Mouse (Mus musculus): ENCODE results near the gene Car15.

Gene Car15

DNA sequence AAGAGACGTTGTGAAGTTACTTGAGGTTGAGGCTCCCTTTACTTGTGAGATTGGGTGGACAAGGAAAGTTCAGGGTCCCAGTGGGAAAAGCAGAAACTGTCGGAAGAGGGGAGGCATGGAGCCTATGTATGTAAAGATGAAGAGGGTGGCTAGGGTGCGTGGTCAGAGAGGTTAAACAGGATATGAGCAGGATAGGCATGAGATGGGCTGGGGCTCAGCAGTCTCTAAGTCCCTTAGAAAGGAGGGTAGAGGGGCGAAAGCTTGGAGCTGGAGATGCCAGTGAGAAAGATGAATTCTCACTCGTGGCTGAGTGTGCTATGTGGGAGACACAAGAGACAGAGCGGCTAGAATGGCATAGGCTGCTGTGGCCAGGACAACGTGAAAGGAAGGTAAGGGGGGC is 5.3 kb downstream of the Car15 start, which contains the start of gene B830017H08Rik:
Gene B830017H08Rik, plus strand, starts transcription at position 301 of the 400 bp plus-strand sequence.
- no peak for DNase-seq

DNA sequence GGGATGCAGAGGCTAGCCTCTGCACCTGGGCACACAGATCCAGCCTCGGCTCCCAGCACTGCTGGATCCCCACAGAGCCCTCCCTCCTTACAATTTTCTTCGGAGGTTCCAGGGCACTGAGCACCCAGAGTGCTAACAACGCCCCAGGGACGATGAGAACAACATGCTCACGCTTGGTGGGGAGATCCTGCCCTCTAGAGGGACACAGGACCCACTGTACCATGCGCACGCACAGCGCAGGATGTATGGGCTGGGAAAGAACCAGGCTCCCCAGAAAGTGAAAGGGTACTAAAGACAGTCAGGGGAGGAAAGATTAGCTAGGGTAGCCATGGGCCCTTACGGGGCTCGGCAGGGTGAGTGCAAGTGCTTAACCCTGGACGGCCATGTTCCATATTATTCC is 6.4 kb downstream of the Car15 start:
- DNase-seq: no peak

DNA sequence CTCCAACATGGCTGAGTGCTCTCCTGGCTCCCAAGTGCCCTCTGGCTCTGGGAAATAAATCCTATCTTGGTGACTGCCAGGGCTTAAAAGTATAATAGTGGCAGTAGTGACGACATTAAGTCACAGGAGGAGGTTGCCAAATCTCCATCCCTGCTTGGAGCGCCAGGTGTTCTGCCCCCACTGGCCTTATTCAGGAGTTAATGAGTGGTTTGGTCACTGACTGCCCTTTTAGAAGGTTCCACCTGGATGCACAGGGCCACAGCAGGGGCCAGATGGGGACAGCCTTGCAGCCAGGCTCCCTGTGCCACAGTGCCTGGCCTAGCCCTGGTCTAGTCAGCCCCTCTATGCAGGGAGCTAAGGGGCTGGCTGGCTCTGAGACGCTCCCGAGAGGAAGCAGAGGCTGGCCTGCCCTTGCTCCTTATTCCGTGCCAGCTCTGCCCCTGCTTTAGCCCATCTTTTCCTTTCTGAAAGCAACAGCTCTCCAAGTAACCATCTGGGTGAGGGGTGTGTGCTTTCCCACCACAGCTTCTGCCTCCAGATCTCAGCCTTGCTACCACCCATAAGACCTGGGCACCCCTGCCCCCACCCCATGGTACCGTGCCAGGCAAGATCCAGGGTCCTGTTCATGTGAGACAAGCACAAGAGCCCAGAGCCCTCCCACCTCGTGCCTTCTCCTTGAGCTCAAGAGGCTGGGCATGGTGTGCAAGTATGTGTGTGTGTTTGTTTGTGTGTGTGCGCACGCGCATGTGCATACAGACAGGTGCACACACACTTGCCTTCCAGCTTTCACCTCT is 7.6 kb downstream of the Car15 start:
- DNase-seq: no peak

DNA sequence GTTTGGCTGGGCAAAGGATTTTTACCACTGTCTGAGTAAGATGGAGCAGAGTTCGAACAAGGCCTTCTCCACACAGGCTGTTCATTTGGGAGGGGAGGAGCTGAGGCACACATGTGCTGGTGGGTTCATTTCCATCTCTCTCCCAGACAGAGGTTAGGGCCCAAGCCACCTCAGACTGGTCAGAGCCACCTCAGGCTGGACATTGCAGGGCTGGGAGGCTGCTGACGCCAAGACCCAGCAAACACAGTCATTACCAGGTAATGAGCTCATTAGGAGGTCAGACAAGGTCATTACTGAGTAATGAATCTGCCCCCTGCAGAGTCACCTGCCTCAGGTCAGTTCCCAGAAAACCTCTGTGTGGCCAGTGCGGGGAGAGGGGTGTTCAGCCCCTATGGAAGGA is 9.3 kb downstream of the Car15 start:
- no peak for DNase-seq

DNA sequence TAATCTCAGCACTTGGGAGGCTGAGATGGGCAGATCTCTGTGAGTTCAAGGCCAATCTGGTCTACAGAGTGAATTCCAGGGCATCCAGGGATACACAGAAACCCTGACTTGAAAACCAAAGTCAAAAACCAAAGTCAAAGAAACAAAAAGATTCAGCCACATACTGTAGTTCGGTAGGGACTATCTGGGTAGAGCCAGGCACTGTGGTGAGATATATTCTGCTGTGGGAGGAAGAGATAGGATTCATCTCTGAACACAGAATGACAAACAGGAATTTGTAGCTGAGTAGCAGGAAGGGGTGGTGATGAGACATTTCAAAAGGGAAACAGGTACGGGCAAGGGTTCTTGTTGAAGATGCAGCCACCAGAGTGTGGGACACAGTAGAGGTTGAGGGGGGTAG is 9.9 kb downstream of the Car15 start:
- no peak for DNase-seq

DNA sequence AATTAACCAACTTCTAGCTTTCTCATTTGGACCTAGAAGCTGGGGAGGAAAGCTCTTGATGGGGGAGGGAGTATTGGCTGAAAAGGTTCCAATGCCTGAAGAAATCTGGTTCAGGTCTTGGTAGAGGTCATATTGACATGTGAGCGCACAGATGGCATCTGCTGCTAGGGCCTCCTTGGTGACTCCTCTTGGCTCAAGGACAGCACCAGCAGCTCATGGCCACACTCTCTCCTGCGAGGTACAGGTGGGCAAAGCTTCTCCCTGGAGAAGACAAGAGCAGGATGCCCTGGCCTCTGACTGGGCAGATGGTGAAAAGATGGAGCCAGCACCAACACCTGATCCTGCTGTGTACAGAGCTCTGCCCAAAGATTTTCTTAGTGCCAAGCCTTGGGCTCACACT is 11.7 kb downstream of the Car15 start:
- DNase-seq: no peak

DNA sequence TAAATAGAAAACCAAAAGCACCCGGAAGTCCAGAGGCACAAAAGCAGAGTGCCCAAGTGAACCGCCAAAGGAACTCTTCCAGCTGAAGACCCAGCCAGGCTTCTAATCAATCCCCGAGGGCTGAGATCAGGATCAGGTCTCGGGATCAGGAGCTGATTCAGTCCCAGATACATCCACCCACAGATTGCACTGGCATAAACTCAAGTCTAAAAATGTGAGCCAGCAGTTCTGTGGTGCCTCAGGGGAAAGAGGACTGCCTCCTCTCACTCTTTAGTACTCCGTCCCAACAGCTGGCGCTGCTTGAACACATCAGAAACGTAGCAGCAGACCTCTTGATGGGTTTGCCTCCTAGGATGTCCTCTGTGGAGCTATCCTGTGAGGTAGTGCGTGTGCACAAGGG is 21.6 kb downstream of the Car15 start:
- DNase-seq: no peak

DNA sequence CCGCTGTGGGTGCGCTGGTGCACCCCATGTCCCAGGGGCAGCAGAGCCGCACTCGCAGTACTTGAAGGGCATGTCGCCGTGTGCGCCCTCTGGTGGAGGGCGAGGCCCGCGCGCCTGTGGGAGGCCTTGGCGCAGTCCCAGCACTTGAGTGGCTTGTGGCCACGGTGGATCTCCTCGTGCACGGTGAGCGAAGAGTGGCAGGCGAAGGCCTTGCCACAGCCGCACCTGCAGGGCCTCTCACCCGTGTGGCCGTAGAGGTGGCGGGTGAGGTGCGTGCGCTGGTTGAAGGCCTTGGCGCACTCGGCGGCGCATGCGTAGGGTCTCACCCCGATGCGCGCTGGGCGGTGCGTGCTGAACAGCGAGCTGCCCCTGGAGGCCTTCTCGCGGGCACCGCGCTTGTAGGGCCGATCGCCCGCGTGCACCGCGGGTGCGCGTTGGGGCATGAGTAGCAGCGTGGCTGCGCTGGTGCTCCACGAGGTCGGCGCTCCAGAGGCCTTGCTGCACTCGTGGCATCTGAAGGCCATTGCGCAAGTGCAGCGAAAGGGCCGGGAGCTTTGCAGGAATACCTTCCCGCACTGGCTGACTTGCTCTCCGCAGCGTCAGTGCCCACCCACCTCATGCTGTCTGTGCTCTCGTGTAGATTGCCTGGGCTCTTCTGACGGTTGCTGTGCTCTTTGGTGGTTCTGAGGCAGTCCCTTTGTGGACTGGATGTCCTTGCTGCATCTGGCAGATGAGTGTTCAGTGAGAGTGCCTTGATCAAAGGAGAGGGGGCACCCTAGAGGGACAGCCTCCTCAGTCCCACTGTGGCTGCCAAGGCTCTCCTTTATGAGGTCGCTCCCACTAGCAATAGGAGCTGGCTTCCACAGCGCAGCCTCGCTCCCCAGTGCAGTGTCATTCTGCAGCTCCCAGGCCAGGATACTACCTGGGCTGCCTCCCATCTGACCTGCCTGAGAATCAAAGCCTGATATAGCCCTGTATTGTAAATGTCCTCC is 22.5 kb downstream of the Car15 start:
- peak; percentile 52 for DNase-seq

DNA sequence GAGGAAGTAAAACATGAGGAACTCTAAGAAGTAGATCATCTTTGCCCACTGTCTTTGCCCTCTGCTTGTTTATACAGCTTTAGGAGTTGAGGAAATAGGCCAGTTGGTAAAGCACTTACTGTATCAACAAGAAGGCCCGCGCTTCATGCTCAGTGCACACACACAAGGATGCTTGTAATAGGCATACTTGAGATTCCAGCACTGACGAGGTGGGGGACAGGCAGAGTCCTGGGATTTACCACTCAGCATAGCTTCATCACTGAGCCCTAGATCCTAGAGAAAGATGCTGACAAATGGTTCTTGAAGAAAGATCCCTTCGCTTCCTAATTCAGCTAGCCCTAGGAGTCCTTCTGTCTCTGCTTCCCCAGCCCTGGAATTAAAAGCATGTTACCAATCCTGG is 25.0 kb downstream of the Car15 start:
- DNase-seq: no peak

DNA sequence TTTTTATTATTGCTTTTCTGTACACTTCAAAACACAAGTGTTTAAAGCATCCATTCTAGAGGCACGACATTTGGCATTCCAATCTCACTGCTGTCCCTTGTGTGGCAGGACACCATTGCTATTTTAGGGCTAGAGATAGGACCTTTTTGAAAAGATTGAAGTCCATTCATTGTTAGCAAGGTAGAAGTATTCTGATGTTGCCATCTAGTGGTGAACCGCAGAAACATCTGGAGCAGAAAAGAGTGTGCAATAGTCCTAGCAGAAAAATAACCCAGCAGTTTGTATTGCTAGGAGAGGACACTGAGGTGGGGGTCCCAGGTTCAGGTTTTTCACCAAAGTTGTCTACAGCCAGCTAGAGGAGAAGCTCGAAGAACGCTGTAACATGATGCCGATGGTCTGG is 26.0 kb downstream of the Car15 start:
- no peak for DNase-seq

DNA sequence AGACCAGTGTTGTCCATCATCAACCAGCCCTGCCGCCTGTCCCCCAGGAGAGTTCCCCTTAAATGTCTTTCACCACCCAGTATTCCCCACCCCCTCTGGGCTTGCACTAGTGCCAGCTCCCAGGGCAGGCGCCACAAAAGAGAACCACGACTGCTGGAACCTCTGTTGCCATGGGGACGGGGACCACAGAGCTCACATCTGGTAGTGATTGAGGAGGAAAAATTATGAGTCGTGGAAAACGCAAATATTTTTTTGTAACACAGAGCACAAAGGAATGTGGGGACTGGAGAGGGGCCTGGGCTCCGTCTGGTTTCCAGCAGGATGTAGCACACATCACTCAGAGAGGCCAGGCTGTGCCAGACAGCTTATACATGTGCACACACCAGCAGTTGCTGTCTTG is 28.5 kb downstream of the Car15 start:
- no peak for DNase-seq

DNA sequence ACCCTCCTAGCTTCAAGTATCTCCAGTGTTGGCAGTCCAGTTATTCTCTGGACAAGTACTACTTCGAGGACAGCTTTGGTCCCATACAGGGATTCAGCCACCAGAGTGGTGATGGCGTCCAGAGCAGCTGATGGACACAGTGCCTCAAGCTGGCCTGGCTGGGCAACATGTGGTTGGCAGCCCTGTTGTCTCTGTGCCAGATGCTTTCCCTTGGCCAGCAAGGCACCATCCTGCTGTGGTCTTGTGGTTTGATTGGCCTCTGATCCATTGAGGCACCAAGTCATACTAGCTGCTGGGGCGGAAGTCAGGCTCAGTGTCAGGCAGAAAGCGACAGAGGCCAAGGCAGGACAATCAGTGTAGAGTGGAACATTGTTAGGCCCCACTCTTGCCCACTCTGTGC is 29.0 kb downstream of the Car15 start:
- DNase-seq: no peak

DNA sequence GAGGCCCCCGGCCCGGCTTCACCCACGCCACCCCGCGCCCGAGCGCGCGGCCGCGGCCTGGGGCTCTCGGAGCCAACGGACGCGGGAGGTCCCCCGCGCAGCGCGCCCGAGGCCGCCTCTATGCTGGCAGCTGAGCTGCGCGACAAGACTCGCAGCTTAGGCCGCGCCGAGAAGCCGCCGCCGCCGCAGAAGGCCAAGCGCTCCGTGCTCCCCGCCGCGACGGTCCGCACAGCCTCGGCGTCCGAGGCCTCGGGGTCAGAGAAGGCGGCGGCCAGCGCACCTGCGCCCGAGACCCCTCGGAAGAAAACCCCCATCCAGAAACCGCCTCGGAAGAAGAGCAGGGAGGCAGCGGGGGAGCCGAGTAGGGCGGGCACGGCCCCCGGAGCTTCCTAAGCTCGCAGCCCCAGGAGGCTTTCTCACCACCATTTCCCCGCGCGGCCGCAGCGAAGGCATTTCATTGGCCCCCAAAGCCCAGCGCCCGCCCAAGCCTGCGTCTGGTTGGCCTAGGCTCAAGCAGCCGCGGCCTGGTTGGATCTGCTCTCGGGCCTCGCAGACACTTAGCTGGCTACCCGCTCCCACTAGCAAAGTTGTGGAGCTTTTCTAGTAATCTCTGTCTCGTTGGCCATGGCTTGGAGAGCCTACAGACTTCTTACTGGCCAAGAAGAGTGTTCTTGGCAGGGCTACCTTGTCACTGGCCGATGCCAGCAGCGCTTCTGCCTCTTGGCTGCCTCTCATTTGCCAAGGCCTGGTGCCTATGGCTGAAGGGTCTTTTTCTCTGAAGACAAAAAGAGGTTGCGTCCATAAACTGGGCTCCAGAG is 30.8 kb downstream of the Car15 start:
- DNase-seq: peak; percentile 91

DNA sequence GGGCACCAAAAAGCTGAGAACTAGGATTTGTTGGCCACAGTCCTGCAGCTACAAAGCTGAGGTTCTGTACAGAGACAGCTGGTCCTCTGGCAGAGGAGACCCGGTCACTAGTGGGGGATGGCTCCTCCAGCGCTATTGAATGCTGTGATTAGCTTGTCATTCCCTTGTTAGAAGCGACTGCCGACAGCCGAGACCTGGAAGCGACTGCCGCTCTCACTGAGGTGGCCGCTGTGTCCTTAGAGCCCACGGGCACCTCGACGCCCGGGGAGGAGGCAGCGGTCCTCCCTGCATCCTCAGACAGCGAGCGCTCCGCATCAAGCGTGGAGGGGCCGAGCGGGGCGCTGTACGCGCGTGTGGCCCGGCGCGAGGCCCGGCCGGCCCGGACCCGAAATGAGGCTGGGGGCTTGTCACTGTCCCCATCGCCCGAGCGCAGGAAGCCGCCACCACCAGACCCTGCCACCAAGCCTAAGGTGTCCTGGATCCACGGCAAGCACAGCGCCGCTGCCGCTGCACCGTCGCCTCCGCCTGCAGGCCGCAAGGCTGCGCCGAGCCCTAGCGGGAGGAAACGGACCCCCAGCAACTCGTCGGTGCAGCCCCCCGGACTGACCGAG is 31.5 kb downstream of the Car15 start:
- peak; percentile 28 for DNase-seq

DNA sequence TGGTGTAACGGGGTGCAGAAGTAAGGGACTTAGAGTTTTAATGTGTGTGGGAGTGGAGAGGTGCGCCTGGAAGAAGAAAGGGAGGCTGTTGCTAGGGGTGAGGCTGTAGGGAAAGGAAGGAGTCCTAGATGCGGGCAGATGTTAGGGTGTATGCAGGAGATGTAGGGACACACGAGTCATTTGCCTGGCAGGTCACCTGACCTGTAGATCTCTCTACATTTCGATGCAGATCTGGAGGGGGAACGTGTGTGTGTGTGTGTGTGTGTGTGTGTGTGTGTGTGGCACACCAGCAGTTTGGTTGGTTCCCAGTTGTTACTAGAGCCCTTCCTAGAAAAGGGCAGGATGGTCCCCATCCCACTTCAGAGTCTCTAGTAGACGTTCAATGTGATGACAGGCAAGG is 33.2 kb downstream of the Car15 start:
- no peak for DNase-seq

DNA sequence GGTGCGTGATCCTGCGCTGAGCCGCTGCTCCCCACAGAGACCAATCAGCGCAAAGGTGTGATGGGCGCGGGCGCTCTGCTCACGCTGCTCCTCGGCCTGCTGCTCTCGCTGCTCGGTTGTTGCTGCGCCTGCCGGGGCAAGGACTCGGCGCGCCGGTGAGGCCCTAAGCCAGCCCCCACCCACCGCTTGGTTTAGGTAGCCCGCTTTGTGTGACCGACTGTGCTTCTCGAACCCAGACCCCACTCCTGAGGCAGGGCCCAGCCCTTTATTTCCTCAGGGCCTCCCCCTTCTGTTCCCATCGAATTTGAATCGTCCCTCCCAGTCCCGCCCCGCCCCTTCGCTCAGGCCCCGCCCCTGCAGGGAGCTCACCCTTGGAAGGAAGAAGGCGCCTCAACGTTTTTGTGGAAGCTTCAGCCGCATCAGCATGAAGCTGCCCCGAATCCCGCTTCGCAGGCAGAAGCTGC is 33.7 kb downstream of the Car15 start:
- DNase-seq: no peak

DNA sequence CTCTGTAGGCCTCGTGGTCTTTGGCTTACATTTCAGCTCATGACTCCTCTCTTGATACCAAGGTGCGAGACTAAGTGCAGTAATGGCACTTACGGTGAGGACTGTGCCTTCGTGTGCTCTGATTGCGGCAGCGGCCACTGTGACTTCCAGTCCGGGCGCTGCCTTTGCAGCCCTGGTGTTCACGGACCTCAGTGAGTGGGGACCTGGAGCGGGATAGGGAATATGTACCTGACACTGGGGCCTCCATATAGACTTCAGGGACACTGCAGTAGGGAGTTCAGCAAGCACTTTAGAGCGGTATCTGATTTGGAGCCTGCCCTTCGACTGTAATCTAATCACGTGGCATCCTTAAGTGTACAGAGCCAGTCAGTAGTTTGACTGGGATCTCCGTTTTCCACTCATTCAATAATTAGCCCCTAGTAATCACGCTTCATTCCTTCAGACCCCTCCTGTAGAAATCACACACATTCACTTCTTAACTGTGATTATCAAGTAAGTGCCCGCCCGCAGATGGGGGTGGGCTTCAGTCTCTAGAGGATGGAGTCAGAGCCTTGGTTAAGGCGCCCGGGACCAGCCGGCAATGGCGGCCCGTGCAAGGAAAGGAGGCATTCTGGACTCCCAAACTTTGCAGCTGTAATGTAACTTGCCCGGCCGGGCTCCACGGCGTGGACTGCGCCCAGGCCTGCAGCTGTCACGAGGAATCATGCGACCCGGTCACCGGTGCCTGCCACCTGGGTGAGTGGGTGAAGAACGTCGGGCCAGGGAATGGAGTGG is 34.3 kb downstream of the Car15 start:
- DNase-seq: no peak

DNA sequence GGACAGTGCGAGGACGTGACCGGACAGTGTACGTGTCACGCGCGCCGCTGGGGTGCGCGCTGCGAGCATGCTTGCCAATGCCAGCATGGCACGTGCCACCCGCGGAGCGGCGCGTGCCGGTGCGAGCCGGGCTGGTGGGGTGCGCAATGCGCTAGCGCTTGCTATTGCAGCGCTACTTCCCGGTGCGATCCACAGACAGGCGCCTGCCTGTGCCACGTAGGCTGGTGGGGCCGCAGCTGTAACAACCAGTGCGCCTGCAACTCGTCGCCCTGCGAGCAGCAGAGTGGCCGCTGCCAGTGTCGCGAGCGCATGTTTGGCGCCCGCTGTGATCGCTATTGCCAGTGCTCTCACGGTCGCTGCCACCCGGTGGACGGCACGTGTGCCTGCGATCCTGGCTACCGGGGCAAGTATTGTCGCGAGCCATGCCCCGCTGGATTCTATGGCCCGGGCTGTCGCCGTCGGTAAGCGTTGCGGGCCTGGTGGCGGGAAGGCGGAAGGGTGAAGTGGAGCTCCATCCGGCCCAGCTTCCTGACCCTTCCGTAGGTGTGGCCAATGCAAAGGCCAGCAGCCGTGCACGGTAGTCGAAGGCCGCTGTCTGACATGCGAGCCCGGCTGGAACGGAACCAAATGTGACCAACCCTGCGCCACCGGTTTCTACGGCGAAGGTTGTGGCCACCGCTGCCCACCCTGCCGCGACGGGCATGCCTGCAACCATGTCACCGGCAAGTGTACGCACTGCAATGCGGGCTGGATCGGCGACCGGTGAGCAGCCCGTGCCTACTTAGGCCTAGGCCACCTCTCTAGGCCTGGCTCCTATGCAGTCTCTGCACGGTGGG is 35.1 kb downstream of the Car15 start:
- DNase-seq: peak; percentile 34

DNA sequence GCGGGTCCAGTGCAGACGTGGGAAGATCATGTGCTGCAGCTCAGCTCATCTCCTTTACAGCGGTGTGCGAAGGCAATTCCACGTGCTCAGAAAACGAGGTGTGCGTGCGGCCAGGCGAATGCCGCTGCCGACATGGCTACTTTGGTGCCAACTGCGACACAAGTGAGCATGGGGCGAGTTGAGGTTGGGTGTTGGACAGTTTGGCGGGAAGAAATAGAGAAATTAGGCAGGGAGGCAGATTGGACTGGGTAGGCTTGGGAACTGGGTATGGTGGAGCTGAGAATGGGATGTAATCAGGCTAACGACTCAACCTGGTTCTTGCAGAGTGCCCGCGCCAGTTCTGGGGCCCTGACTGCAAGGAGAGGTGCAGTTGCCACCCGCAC is 35.7 kb downstream of the Car15 start:
- DNase-seq: no peak

DNA sequence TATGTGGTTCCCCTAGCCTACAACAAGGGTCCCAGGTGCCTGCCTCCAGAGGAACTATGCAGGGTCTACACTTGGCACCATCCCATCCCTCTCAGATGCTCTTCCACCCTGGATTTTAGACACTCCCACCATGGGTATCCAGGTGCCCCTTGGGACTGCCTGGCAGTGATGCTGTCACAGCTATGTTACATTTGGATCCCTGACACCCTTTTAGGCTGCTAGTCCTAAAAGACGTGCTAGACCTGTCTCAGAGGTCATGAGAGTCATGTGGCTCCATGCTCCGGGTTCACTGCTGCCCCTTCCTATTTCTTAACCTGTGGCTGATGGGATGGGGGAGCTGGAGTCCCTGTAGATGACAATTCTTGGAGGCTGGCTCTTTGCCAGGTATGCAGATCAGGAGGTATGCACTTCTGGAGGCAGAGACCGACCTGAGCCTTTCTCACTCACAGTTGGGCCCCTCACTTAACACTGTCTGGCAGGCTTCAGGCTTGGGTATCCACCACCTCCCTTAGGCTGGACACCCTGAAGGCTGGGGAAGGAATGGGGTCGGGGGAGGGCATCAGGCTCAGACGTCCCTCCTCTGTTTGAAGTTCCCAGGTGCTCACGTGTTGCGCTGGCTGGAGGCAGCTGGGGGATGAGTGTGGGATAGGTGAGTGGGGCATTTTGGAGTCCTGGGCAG is 36.2 kb downstream of the Car15 start:
- DNase-seq: no peak

All from right cerebral cortex, adult 18-20 months (tissue).